Mouse (Mus musculus) gastrocnemius, postnatal 10 days (tissue): ENCODE data around the gene Olfr678. TPM values are rescaled to one million over a fixed set of nuclear protein-coding genes. Genes with fewer than 3 reads are reported as not detected.
"Not testable (repeated sequence)": the region's sequence is repeated elsewhere in the genome, so short reads cannot be mapped to it uniquely, and the experiment has no call there.

Experiments used
- DNase-seq: peaks from one replicate; pipeline ENCODE4 v3.0.0; 2021; ENCODE audit warnings: mixed read lengths
- long read RNA-seq, 2 experiments: library from polyadenylated mRNA; stranded (forward); transcript quantifications; one replicate each; pipeline ENCODE4 v2.0.0; 2021
- total RNA-seq, 2 experiments: library from RNA; stranded (reverse); gene quantifications; 2 replicates each; pipeline ENCODE4 v1.2.3; 2021

Olfr678 gene
- not detected for total RNA-seq
- long read RNA-seq, experiment 1: 0 reads
- long read RNA-seq, experiment 2: 0 reads

- DNase-seq: no peak
Measured at GRCm38 (mm10) chr7:105064175-105064574, at the start of gene Olfr678. Gene Olfr678 (plus strand): TSS chr7:105064475.

- no peak for DNase-seq
Measured at GRCm38 (mm10) chr7:105022530-105022929, 41.7 kb upstream of the Olfr678 start.

GRCm38 (mm10) chr7:105028360-105028759, 35.9 kb upstream of the Olfr678 start, which contains the start of gene Olfr675:
Gene Olfr675 (minus strand): TSS chr7:105028460.
- no peak for DNase-seq

- no peak for DNase-seq
Measured at GRCm38 (mm10) chr7:105032398-105032797, 31.9 kb upstream of the Olfr678 start, which contains the start of gene Olfr676. Gene Olfr676 (plus strand): TSS chr7:105032698.

- not testable (repeated sequence) for DNase-seq
Measured at GRCm38 (mm10) chr7:105033836-105034235, 30.4 kb upstream of the Olfr678 start.

- DNase-seq: no peak
Measured at GRCm38 (mm10) chr7:105058951-105059350, 5.3 kb upstream of the Olfr678 start.

- DNase-seq: no peak
Measured at GRCm38 (mm10) chr7:105080905-105081304, 16.6 kb downstream of the Olfr678 start, which contains the start of gene Olfr679. Gene Olfr679 (plus strand): TSS chr7:105081205.

- not testable (repeated sequence) for DNase-seq
Measured at GRCm38 (mm10) chr7:105092717-105093116, 28.4 kb downstream of the Olfr678 start, which contains the start of gene Olfr680-ps1. Gene Olfr680-ps1 (minus strand): TSS chr7:105092817.

- no peak for DNase-seq
Measured at GRCm38 (mm10) chr7:105116536-105116935, 52.3 kb downstream of the Olfr678 start, which contains the start of gene Olfr681. Gene Olfr681 (plus strand): TSS chr7:105116836.

Other genes with a start within 250 kb of the Olfr678 start
- gene Usp17lb, start 221.9 kb upstream of the Olfr678 start, total RNA-seq: not detected
- not detected for gene Usp17la, start 207.5 kb upstream of the Olfr678 start, total RNA-seq
- gene Olfr665, start 186.4 kb upstream of the Olfr678 start, total RNA-seq: not detected
- not detected for gene Olfr666, start 168.5 kb upstream of the Olfr678 start, total RNA-seq
- not detected for gene Olfr667, start 143.0 kb upstream of the Olfr678 start, total RNA-seq
- gene Olfr668, start 136.4 kb upstream of the Olfr678 start, total RNA-seq: not detected
- gene Olfr669, start 130.2 kb upstream of the Olfr678 start, total RNA-seq: not detected
- gene Olfr670, start 101.9 kb upstream of the Olfr678 start, total RNA-seq: not detected
- not detected for gene Olfr671, start 85.3 kb upstream of the Olfr678 start, total RNA-seq
- not detected for gene Olfr672, start 62.4 kb upstream of the Olfr678 start, total RNA-seq
- not detected for gene Olfr675, start 36.0 kb upstream of the Olfr678 start, total RNA-seq
- not detected for gene Olfr676, start 31.8 kb upstream of the Olfr678 start, total RNA-seq
- not detected for gene Olfr677, start 13.1 kb upstream of the Olfr678 start, total RNA-seq
- not detected for gene Olfr679, start 16.7 kb downstream of the Olfr678 start, total RNA-seq
- not detected for gene Olfr680-ps1, start 28.3 kb downstream of the Olfr678 start, total RNA-seq
- gene Olfr681, start 52.4 kb downstream of the Olfr678 start, total RNA-seq: not detected
- gene Olfr683, start 82.5 kb downstream of the Olfr678 start, total RNA-seq: not detected
- gene Olfr684, start 99.2 kb downstream of the Olfr678 start, total RNA-seq: not detected
- not detected for gene Olfr685, start 121.5 kb downstream of the Olfr678 start, total RNA-seq
- not detected for gene Olfr686, start 143.0 kb downstream of the Olfr678 start, total RNA-seq
- not detected for gene Olfr688, start 223.6 kb downstream of the Olfr678 start, total RNA-seq
- gene Olfr689, start 246.7 kb downstream of the Olfr678 start, total RNA-seq: not detected